Mouse (Mus musculus) heart, adult 2 months (tissue): ENCODE measurements at regions not wholly inside any gene's neighbourhood (a gene's known extent, or its start where the extent isn't known, plus 50 kb on each side); places are given as distances from the start of the nearest gene placed in this dataset.

ENCODE experiments used
- DNase-seq, 2 experiments: peaks; one replicate each; pipeline ENCODE4 v3.0.0; 2021
- H3K27ac ChIP-seq: fragments of 200-600 bp; 2 replicates; pipeline ENCODE4 v1.8.1; 2022
- H3K27me3 ChIP-seq: fragments of 200-500 bp; 2 replicates; pipeline ENCODE4 v1.6.1; 2012; ENCODE audit warnings: mild to moderate bottlenecking, low read length, inconsistent platforms, mixed read lengths; ENCODE audit not compliant: control insufficient read depth, insufficient read depth
- H3K36me3 ChIP-seq: fragments of 200-500 bp; 2 replicates; pipeline ENCODE4 v1.6.1; 2012; ENCODE audit warnings: low read length, inconsistent platforms; ENCODE audit not compliant: control insufficient read depth, insufficient read depth
- H3K4me1 ChIP-seq: fragments of 200-500 bp; 2 replicates; pipeline ENCODE4 v1.6.1; 2011; ENCODE audit warnings: low read length; ENCODE audit not compliant: control insufficient read depth, insufficient read depth
- H3K4me3 ChIP-seq: fragments of 200-600 bp; 2 replicates; pipeline ENCODE4 v1.8.1; 2022
- H3K79me2 ChIP-seq: fragments of 200-500 bp; replicated peaks from 2 replicates; pipeline ENCODE4 v1.6.1; 2012; ENCODE audit warnings: mild to moderate bottlenecking, inconsistent platforms, low read length, moderate library complexity, mixed read lengths; ENCODE audit not compliant: control insufficient read depth, insufficient read depth
- H3K9ac ChIP-seq: fragments of 200-500 bp; 2 replicates; pipeline ENCODE4 v1.6.1; 2012; ENCODE audit warnings: low read depth, mild to moderate bottlenecking, control low read depth, inconsistent platforms, low read length, mixed read lengths
- CTCF ChIP-seq: fragments of 200-600 bp; IDR thresholded peaks from 2 replicates; pipeline ENCODE4 v1.8.1; 2022; ENCODE audit warnings: antibody characterized with exemption, mild to moderate bottlenecking, moderate library complexity
- EP300 ChIP-seq: fragments of 200-500 bp; IDR thresholded peaks from 2 replicates; pipeline ENCODE4 v1.6.1; 2011; ENCODE audit warnings: low read depth, low read length, control low read depth; ENCODE audit not compliant: insufficient read depth
- POLR2A ChIP-seq: fragments of 200-500 bp; IDR thresholded peaks from 2 replicates; pipeline ENCODE4 v1.6.1; 2011; ENCODE audit warnings: mild to moderate bottlenecking, low read depth, low read length, control low read depth; ENCODE audit not compliant: insufficient read depth
- WGBS: fragments of 180-500 bp; shearing (Covaris S2); methylation state at CpG from one replicate; pipeline ENCODE4 v1.1.7; 2018; 5-methylcytosine and 5-hydroxymethylcytosine counted together
- intact Hi-C: fragments of 180-260 bp; cut with DNase I; formaldehyde crosslinking; loops from one replicate; pipeline ENCODE4 v1.15.1; 2025

- intact Hi-C loops, result loop anchor here (10.0 kb wide), 1 partner anchor 261 kb away; the partner anchor contains the start of gene Sp8
- no peaks in the 10 kb centered on the region for H3K36me3 ChIP-seq
- no peaks in the 10 kb centered on the region; the same call in 1 of the 2 replicates for H3K4me1 ChIP-seq
- H3K27ac ChIP-seq, result no peak overlapping the region
- no peak overlapping the region for H3K9ac ChIP-seq
- TF ChIP-seq POLR2A, result no peak
- no peak for TF ChIP-seq EP300
- TF ChIP-seq CTCF, result no peak
- H3K79me2 ChIP-seq, result no peaks in the 10 kb centered on the region
- H3K27me3 ChIP-seq, result no peaks in the 10 kb centered on the region
- no peak overlapping the region for H3K4me3 ChIP-seq
- 43% methylated on average over 12 of the region's 12 CpGs for WGBS
- no peak for DNase-seq
These were observed 262.1 kb upstream of the Sp8 start for GRCm38 (mm10) chr12:118583829-118584628.

- Histone ChIP-seq H3K36me3 (no peaks in the 10 kb centered on the region), H3K4me1 (no peaks in the 10 kb centered on the region), H3K27me3 (no peaks in the 10 kb centered on the region), H3K79me2 (no peaks in the 10 kb centered on the region), H3K4me3 (no peak overlapping the region), H3K27ac (no peak overlapping the region), H3K9ac (no peak overlapping the region)
- TF ChIP-seq POLR2A, result no peak
- DNase-seq, result peak in 1 of 2 experiments; percentile 5
- WGBS, result 28% methylated on average over 2 of the region's 2 CpGs
- intact Hi-C loops, result no loop called here
These were observed 268.6 kb upstream of the Sp4 start for GRCm38 (mm10) chr12:118569811-118570210.

DNA sequence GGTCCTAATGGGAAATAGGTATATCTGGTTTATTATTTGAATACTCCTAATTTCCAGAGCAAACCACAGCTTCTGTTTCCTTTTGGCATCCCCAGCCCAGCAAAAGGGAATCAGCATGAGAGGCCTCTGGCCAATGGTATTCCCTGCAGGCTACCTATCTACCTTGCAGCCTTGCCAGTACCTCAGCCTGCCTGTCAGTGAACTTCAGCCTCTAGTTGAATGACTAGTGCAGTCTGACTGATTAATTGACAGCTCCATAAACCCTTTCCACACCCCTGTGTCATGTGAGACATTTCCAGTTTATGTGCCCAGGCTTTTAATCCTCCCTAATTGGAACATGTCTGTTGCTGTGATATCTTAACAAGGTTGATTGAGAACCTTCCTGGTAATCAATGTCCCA lies 265.4 kb upstream of the Sp4 start:
- intact Hi-C loops, result no loop called here
- no peak for DNase-seq

DNA sequence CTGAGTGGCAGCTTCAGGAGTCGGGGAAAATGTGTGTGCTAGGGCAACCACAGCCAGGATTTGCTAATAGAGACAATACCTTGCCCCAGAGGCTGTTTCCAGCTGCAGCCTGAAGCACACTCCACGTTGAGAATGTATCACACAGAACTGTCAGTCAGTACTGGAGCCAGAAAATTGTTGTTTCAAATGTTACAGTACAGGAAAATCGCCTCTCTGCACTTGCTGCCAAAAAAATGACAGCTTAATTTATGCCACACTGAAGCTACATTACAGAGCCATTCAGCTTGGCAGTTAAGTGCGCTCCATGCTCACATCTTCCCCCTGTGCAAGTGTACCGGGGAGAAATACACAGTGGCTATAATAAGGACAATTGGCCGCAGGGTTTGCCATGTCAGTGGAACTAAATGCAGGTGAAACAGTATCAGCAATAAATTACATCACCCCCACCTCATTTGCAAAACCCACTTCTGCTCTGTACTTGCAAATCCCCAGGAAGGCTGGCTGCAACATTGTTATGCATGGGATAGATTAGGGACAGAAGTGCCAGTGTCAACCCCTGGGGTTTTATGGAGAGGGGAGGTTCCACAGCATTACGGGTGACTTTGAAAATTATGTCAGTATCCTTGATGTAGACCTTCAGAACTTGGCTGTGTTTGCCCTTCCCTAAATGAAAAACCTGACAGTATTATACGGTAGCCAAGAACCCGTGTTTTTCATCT lies 263.3 kb upstream of the Sp4 start:
- Histone ChIP-seq H3K27ac (no peak overlapping the region), H3K79me2 (no peaks in the 10 kb centered on the region), H3K4me1 (no peaks in the 10 kb centered on the region), H3K27me3 (no peaks in the 10 kb centered on the region), H3K36me3 (no peaks in the 10 kb centered on the region), H3K4me3 (no peak overlapping the region), H3K9ac (no peak overlapping the region)
- DNase-seq, result no peak
- no peak for TF ChIP-seq POLR2A
- no peak for TF ChIP-seq EP300
- TF ChIP-seq CTCF, result no peak
- intact Hi-C loops, result no loop called here
- WGBS, result 32% methylated on average over 9 of the region's 9 CpGs

More for the DNA sequence above, 265.4 kb upstream of the Sp4 start:
- H3K27me3 ChIP-seq, result no peaks in the 10 kb centered on the region
- no peaks in the 10 kb centered on the region for H3K79me2 ChIP-seq
- TF ChIP-seq EP300, result no peak
- TF ChIP-seq CTCF, result no peak
- TF ChIP-seq POLR2A, result no peak
- no peaks in the 10 kb centered on the region for H3K4me1 ChIP-seq
- no peak overlapping the region for H3K4me3 ChIP-seq
- H3K27ac ChIP-seq, result no peak overlapping the region
- no peaks in the 10 kb centered on the region for H3K36me3 ChIP-seq
- H3K9ac ChIP-seq, result no peak overlapping the region

- Histone ChIP-seq H3K79me2 (no peaks in the 10 kb centered on the region), H3K9ac (no peak overlapping the region), H3K36me3 (no peaks in the 10 kb centered on the region), H3K27ac (no peak overlapping the region), H3K4me3 (no peak overlapping the region), H3K4me1 (no peaks in the 10 kb centered on the region), H3K27me3 (no peaks in the 10 kb centered on the region)
- DNase-seq, result no peak
- 68% methylated on average over 2 of the region's 2 CpGs for WGBS
- TF ChIP-seq CTCF (no peak), EP300 (no peak), POLR2A (no peak)
- intact Hi-C loops, result no loop called here
These were observed 261.0 kb upstream of the Sp4 start for GRCm38 (mm10) chr12:118562226-118562625.

- no peak for TF ChIP-seq CTCF
- TF ChIP-seq EP300, result no peak
- no peak for TF ChIP-seq POLR2A
- no peak for DNase-seq
- H3K79me2 ChIP-seq, result no peaks in the 10 kb centered on the region
- H3K4me1 ChIP-seq, result no peaks in the 10 kb centered on the region
- H3K4me3 ChIP-seq, result no peak overlapping the region
- H3K27ac ChIP-seq, result no peak overlapping the region
- intact Hi-C loops, result no loop called here
- no peaks in the 10 kb centered on the region for H3K36me3 ChIP-seq
- WGBS, result 89% methylated on average over 1 of the region's 1 CpGs
- no peak overlapping the region for H3K9ac ChIP-seq
- H3K27me3 ChIP-seq, result no peaks in the 10 kb centered on the region
These were observed 247.8 kb upstream of the Sp4 start for GRCm38 (mm10) chr12:118549071-118549470.
